Mouse (Mus musculus) left cerebral cortex, adult 11 months (tissue): ENCODE results near the gene Chst10.
A peak's percentile ranks its signal among the peaks of the same experiment; 100 is the strongest.

ENCODE experiments used
- DNase-seq: peaks from one replicate; pipeline ENCODE4 v3.0.0; 2022; ENCODE audit warnings: low spot score

The Chst10 gene

DNA sequence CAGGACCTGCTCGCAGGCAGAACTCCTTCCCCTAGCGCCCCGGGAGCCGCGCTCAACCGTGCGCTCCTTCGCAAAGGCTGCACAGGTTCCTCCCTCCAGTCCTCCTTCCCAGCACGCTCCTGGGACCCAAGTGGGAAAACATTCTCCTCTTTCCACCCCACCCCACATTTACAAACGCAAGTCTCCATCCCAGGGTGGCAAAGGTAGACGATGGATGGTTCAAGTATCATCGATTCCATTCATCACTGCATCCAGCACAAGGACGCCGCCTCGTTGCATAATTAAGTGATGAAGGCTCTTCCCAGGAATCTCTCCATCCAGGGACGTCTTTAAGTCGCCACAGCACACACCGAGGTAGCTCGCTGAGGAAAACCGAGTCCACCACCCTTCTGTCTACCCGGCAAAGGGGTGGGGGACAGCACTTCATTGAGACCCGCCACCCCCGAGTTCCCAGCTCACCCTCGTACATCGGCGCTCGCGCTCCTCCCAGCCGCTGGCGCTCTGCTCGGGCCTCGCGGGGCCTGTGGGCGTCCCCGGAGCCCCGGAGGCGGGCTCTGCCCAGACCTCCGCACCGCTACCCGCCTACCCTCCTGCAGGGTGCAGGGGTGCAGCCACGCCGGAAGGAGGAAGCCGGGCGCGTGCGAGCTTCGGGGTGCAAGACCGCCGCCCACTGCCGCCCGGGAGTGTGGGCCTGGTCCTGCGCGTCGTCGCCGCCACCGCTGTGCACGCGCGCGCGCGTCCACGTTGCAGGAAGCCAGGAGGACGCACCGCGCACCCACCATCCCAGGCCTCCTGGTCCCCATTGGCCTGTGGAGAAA lies at the start of gene Chst10:
Gene Chst10 (minus strand): TSS at position 731 of the 818 bp plus-strand sequence.
- DNase-seq = peak; percentile 72

DNA sequence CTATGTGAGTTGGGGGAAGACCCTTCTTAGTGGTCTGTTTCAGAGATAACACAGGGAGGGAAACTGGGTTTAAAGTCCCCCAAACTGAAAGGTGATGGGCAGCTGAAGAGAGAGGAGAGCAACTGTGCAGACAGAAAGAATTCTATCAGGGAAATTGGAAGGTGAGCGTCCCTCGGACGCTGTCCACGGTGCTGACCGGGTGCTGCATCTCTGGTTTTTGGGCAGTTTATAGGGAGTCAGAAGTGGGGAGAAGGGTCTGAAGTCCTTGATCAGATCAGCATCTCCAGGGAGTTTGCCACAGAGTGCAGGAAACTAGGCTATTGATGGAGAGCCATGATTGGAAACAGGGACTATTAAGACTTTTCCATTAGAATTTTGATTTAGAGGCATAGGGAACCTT lies 41.6 kb upstream of the Chst10 start:
- DNase-seq = no peak

DNA sequence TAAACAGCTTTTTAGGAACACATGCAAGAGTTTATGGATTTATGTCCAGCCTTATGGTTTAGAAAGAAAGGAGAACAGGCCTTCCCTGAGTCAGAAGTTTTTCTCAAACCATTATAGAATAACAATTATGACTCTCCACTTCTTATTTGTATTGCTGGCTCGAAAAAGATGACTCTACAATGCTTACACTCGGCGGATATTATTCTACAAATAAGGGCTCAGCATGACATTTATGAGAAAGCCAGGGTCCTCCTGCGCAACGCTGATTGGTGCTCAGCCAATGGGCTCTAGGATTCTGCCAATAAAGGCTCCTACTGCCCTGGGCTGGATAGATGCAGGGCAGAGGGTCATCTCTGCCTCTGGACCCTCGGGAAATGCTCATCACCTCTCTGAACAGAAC lies 40.9 kb upstream of the Chst10 start, which contains the start of gene Nms:
Gene Nms (plus strand): TSS at position 301 of the 400 bp plus-strand sequence.
- no peak for DNase-seq

DNA sequence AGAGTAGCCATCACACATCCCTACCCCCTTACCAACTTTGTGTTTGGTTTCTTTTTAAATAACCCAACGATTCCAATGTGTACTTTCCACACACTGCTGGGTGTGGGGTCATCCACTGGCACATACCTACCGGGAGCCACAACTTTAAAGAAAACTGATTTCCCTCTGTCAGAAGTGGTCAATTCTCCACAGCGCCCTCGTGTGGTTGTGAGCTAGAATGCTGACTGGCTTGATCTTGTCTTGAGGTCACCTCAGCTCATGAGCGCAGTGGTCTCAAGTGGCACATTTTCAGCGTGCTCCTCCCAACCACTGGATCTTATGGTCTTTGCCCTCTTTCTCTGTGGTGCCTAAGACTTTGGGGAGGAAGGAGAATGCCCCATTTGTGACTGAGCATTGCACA lies 38.8 kb upstream of the Chst10 start:
- no peak for DNase-seq

DNA sequence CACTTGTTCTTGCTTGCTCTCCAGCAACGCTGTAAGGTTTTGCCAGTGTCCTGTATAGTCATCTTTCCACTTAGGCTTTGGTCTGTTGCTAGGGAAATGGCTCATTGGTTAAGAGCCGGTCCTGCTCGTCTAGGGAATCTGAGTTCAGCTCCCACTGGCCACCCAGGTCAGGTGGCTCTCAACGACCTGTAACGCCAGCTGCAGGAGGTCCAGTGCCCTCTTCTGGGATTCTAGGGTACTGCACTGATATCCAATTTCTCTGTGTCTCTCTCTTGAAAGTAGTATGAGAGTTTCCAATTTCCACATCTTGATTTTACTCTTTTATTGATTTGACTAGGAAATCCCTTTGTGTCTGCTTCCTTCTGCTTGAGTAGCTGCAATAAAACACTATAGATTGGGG lies 36.7 kb upstream of the Chst10 start:
- no peak for DNase-seq

DNA sequence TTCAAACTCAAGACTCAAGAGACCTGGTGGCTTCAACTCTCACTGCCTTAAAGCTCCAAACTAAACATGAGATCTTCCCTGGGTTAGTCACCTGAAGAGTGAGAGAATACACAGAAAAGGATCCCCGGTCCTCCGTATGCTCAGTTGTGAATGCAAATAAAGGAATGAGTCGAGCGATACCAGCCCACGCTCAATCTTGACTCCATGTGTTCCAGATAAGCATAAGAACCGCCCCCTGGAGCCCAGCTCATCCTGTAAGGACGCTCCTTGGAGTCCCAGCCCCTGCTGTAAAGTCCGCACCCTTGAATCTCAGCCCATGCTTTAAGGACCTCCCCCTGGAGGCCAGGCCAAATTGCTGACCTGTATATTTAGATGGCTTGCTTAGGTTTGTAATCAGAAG lies 32.8 kb upstream of the Chst10 start:
- DNase-seq = no peak

DNA sequence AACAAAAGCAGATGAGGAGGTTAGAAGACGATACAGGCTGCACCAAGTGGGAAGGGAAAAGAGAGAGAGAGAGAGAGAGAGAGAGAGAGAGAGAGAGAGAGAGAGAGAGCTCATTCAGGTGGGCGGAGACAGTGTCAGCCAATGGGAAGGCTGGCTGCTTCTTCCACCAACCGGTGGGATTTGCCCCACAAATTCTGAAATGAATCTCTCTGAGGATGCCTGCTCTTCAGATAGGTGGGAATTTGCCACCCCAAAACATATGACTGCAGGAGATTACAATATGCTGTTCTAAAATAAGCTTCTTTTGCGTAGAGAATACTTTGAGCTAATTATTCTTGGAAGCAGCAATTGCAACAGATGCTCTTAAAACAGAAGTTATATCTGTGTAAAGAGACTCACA lies 31.5 kb upstream of the Chst10 start:
- DNase-seq = peak; percentile 13

DNA sequence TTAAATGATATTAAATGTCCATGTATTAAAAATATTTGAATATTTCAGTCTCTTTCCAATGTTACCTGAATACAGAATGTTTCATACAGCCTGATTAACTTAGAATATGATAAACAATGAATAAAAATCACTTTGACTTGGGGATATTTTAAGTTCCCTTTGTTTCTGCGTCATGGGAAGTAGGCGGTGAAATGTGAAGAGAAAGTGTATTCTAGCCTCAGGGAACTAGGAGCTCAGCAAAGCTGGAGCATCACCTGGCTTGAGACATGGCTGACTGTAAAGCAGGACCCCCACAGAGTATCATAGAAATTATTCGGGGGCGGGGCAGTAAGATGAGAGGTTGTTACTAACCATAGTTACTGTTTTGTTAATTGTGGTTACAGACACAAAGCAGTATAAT lies 31.0 kb upstream of the Chst10 start:
- no peak for DNase-seq

DNA sequence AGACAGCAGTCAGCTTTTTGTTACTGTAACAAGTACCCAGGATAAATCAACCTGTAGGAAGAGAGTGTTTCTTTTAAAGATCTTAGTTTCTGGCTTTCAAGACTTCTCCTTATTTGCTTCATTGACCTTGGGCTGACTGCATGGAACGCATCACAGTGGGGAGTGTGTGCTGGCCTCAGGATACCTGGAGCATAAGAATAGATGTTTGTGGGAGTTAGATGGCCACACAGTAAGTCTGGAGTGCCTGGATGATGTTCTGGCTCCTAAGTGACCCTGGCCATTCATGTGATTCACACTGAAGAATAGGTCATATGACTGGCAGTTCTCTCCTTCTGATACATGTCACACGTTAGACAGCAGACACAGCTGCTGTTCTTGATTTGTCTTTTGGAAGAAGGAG lies 6.0 kb upstream of the Chst10 start:
- no peak for DNase-seq

DNA sequence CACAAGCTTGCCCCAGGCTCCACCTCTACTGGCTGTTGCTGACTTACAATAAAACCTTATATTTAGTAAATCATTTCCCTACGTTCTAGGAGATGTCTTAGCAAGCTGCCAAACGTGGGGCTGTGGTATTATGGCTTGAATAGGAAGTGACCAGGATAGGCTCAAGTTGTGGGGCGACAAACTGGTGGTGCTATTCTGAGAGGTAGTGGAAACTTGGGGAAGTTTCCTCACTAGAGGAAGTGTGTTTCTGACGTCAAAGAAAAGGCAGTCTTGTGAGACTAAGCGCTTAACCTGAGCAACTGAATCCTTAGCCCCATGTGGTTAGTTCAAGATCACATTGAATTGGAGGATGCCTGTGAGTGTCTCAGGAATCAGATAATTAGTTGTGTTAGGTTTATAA lies 4.6 kb upstream of the Chst10 start:
- DNase-seq = no peak

DNA sequence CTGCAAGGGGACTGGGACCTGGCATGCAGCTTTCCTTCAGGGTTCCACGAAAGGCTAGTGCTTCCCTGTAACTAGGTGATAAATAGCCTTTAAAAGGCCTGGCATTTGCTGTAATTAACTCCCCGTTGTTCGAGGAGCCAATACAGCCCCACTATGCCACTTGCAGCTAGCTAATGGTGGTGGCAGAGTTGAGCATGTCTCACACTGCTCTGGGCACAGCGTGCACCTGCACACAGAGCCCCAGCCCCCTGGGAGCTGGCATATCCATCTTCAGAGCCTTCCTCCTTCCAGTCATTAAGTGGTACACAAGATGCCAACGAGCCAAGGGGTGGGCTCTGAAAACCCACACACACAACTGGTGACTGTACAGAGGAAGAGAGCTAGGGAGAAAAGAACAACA lies 4.9 kb downstream of the Chst10 start:
- no peak for DNase-seq

DNA sequence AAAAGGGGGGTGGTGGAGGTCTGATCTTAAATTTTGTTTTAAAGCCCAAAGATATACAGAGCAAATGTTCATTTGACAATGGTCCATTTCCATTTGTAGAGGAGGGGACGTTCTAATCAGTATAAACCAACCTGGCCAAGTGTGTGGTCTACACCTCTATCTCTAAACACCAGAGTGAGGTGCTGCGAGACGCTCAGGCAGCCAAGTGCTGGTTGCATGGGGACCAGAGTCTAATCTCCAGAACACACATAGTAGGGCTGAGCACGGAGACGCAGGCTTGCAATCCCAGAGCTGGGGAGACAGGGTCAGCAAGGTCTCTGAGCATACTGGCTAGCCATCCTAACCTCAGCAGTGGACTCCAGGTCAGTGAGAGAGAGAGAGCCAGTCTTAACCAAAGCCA lies 6.5 kb downstream of the Chst10 start:
- no peak for DNase-seq

DNA sequence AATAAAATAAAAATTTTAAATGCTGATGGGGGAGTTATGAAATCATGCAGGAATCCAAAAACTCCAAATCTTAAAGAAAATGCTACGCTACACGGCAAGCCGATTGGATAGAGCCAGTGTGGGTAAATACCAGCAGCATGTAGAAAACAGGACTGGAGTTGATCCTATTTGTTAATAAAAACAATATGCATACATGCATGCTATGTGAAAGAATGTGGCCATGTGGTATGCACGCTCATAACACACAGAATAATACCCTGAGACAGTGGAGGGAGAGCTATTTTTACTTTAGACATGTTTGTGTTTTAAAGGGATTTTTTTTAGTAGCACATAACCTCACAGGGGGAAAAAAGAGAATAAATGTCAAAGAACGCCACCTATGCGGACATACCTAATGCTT lies 9.2 kb downstream of the Chst10 start:
- no peak for DNase-seq

DNA sequence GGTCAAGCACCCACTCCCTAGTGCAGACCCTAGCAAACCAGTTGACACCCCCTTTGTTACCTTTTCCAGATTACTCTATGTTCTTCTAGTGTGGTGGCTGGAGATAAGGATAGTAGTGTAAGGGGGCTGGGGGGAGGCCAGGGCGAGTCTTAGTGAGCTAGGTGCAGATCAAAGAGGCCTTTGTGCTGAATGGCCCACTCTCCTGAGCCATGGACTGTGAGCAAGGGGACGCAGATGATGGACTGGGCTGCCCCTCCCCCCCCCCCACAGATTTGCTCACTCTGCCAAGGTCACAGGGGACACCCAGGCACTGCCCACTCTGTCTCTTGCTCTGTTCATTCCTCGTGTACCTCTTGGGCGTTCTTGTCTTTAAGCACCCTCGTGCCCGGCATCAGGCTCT lies 10.9 kb downstream of the Chst10 start:
- no peak for DNase-seq

DNA sequence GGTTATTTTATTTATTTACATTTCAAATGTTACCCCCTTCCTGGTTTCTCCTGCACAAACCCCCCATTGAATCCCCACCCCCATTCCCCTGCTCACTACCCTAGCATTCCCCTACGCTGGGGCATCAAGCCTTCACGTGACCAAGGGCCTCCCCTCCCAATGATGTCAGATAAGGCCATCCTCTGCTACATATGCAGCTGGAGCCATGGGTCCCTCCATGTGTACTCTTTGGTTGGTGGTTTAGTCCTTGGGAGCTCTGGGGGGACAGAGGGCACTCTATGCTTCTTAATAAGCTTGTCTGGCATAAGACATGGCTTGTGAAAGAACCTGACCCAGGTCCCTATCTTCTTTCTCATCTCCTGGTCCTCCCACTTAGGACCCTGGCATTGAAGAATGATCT lies 11.4 kb downstream of the Chst10 start:
- DNase-seq = no peak

DNA sequence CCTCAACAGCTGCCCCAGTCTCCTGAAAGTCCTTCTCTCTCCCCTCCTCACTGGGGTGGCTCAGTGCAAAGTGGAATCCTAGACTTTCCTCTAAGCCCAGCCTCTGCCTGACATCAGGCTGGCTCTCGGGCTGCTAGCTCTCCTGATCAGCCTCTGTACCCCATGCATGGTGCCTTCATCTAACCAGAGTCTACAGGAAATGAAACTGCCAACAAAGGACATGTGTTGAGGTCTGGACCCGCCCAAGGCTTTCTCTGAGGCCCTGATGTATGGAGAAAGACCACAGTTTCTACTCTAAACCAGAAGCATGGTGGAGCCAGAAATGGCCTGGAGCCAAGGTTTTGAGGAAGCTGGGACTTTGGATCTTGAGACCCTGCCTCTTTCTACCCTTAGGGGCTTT lies 12.0 kb downstream of the Chst10 start:
- DNase-seq = no peak

DNA sequence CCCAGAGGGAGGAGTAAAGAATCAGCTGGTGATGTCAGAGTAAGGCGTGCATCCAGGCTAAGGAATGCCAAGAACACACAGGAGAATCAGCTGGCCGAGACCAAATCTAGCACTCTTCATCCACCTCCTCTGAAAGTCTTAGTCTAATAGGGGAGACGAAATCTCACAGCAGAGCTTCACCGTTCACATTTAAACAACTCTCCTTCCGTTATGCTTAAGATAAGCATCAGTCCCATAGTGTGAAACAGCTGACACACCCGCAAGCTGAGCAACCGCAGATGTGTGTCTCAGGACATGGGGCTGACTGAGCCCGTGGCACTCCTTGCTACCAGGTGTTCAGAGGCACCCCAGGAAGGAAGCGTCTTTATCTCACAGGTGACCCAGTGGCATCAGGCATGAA lies 14.2 kb downstream of the Chst10 start:
- DNase-seq = no peak

DNA sequence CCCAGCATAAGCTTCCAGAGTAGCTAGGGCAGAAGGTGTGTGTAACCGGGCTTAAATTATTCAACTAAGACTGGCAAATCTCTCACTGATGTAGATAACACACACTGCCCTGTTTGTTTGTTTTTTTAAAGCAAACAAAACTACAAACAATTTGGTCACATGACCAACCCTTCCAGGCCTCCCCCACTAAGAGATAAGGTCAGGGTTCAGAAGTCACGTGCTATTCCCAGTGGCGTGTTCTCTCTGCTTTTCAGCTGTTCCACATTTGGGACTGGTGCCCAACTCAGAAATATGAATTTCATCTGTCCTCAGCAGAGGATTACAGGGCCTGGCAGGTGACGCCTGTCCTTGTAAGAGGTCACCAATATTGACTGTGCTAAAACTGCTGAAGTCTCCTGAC lies 15.2 kb downstream of the Chst10 start:
- no peak for DNase-seq

DNA sequence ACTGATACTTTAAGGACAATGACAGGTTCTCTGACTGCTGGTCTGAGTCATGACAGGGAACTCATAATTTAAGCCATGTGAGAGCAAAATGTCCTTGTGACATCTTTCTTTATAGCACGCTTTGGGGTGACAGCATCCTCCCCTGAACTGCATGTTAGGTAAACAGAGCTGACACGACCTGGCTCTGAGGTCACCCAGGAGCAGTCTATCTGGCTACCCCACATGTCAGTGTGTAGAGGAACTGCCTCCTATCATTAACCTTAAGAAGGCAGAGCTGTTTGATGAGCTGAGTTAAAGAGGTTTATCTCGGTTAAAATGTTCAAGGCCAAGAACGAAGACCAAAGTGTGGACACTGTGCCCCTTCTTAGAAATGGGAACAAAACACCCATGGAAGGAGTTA lies 16.6 kb downstream of the Chst10 start:
- no peak for DNase-seq

DNA sequence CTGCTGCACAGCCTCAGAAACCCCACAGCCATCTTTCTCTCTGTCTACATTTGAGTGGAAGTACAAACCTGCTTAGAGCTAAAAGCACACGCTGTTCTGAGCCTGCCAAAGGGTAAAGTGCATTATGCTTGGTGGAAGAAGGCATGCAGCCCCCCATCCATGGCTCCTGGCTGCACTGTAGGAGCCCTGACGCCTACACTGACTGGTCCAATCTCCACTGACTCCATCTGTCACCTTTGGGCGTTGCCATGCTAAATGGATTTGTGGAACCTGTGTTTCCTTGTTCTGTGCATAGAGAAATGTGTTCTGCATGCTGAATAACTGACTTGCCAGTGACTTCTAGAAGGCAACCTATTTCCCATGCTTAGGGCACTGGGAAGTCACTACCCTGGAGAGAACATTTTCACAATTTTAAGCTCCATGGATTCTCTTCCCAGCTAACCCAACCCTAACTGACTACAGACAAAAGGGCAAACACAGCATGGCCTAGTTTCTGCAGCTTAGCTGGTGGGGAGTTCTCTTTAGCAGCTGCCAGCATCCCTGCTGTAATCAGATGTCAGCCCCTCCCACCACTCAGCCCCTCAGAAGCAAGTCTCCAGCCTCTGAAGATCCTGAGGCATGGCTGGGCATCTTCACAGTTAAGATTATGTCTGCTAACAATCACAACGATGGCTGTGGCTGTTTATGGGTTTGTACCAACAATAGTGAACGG lies 21.1 kb downstream of the Chst10 start:
- no peak for DNase-seq

DNA sequence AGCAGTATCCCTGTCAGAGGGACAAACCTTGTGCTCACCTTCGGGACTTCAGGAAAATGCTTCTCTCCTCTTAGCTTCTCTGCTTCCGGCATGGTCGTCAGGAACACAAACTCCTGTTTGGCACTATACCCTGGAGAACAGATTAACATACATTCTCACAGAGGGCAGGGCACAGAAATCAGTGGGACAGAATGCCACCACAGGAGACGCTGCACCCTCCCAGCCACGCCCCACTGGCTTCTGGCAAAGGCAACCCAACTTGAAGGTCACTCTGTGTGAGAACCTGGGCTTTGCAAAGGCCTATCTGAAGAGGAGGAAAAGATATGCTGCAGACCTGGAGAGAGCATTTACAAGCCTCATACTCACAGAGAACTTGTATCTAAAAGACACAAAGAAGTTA lies 24.1 kb downstream of the Chst10 start:
- no peak for DNase-seq

DNA sequence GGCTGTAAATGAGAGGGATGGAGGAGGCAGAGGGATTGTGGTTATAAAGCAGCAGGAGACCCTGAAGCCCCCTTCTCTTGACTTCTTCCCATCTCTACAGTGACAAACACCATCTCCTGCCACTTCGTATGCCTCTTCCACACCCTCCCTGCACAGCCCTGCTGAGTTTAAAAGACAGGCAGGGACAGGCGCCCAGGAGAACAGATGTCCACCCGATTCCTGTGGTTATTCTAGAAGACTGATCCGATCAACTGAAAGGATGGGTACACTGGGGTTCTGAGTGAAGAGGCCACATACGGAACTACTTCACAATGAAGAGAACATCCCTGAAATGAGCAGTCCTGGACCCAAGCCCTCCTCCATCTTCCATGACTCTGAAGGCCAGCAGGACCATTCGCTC lies 26.1 kb downstream of the Chst10 start:
- no peak for DNase-seq

DNA sequence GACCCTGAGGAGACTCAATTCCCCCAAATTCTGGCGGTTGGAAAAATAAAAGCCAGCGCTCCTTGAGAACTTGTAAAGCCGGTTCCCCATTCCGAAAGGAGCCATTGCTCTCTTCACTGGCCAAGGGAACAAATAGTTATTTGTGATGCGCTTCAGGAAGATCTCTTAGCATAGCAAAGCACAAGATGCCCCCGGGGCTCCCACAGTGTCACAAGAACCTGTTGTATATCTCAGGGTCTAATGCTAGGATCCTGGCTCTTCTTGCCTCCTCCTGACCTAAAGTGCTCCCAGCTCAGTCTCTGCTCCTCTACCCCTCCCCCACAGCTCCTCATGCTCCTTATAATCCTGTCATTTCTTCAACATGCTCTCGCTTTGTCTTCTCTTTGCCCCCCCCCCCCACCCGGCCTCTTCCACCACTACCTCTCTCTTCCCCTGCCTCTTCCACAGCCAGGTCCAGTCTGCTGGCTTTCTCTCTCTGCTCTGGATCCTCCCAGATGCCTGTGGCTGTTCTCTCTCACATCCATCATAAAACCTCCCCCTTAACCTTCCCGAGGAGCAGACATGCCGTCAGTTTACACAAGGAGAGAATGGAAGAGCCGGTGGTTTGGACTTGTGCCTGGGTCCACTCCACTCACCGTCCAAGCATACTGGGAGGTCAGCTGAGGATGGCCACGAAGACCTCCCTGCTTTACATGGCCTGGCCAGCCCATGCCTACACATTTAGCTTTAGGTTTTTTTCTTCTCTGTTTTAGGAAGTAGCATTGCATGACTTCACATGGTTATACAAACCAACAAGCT lies 28.4 kb downstream of the Chst10 start:
- no peak for DNase-seq
